Mouse (Mus musculus) left cerebral cortex, postnatal 25 days (tissue): Measurements from ENCODE around the gene Raf1. TPM values are rescaled to one million over a fixed set of nuclear protein-coding genes. Genes with fewer than 3 reads are reported as not detected.
A peak's percentile ranks its signal among the peaks of the same experiment; 100 is the strongest.

Source experiments
- DNase-seq, 2 experiments: peaks; one replicate each; pipeline ENCODE4 v3.0.0; 2022; ENCODE audit warnings: low spot score in 2 of 2, mixed read lengths in 1 of 2
- intact Hi-C: fragments of 180-260 bp; cut with DNase I; formaldehyde crosslinking; loops from one replicate; pipeline ENCODE4 v1.15.1; 2025
- total RNA-seq, 2 experiments: library from RNA; stranded (reverse); gene quantifications; 2 replicates each; pipeline ENCODE4 v1.2.3; 2021

The Raf1 gene
- total RNA-seq, 2 experiments from 2014 or later = 83.1 to 109 TPM

- intact Hi-C loops = no loop called here
- no peak for DNase-seq
Measured at GRCm38 (mm10) chr6:115583430-115584125, 92.9 kb downstream of the Raf1 start.

- intact Hi-C loops = no loop called here
- DNase-seq = no peak
Measured at GRCm38 (mm10) chr6:115582328-115583115, 93.9 kb downstream of the Raf1 start.

- DNase-seq = no peak
- intact Hi-C loops = no loop called here
Measured at GRCm38 (mm10) chr6:115580810-115581209, 95.6 kb downstream of the Raf1 start.

- intact Hi-C loops = no loop called here
- no peak for DNase-seq
Measured at GRCm38 (mm10) chr6:115577941-115578340, 98.5 kb downstream of the Raf1 start.

- intact Hi-C loops = no loop called here
- no peak for DNase-seq
Measured at GRCm38 (mm10) chr6:115577407-115577806, 99.0 kb downstream of the Raf1 start.

GRCm38 (mm10) chr6:115574171-115574570 is 102.3 kb downstream of the Raf1 start:
- DNase-seq = peak in 1 of 2 experiments; percentile 6
- intact Hi-C loops = no loop called here

Other genes starting within 250 kb of the Raf1 start
- gene Tsen2, start 132.0 kb downstream of the Raf1 start, total RNA-seq = 10 to 100 TPM; 22.0 to 23.2 TPM
- not detected for gene Mkrn2os, start 84.1 kb downstream of the Raf1 start, total RNA-seq
- 10 to 100 TPM; 33.2 to 36.7 TPM for gene Mkrn2, start 74.7 kb downstream of the Raf1 start, total RNA-seq
- gene Tmem40, start 85.8 kb upstream of the Raf1 start, total RNA-seq = 1 to 10 TPM; 2.3 to 3.0 TPM
- gene Cand2, start 97.9 kb upstream of the Raf1 start, total RNA-seq = 1 to 10 TPM; 2.0 to 2.2 TPM
- gene Rpl32, start 132.1 kb upstream of the Raf1 start, total RNA-seq = 100 to 1,000 TPM; 443 to 458 TPM
- gene Efcab12, start 161.8 kb upstream of the Raf1 start, total RNA-seq = 1 to 10 TPM; 3.6 to 4.5 TPM
- 1 to 10 TPM; 8.1 to 9.1 TPM for gene Mbd4, start 176.7 kb upstream of the Raf1 start, total RNA-seq
- 10 to 100 TPM; 30.0 to 30.9 TPM for gene Ift122, start 176.8 kb upstream of the Raf1 start, total RNA-seq